Mouse (Mus musculus) heart, adult 8-10 months (tissue): Measurements from ENCODE around the gene Dtd1. TPM values are rescaled to one million over a fixed set of nuclear protein-coding genes. Genes with fewer than 3 reads are reported as not detected.
"Not testable (repeated sequence)": the region's sequence is repeated elsewhere in the genome, so short reads cannot be mapped to it uniquely, and the experiment has no call there.

Experiments
- DNase-seq: peaks from one replicate; pipeline ENCODE4 v3.0.0; 2022; ENCODE audit warnings: low spot score
- total RNA-seq, 4 experiments: library from RNA; stranded (reverse); gene quantifications; 2 replicates each; pipeline ENCODE4 v1.2.4; 2022

The Dtd1 gene
- 10 to 100 TPM; 15.4 to 19.0 (median 17.6) TPM for total RNA-seq

GRCm38 (mm10) chr2:144599831-144600687 lies at the start of gene Dtd1:
TSS of gene Dtd1 (plus strand) at chr2:144599897.
- peak; percentile 81 for DNase-seq

GRCm38 (mm10) chr2:144550529-144550928 lies 49.2 kb upstream of the Dtd1 start, which contains the start of gene Rbbp9:
TSS of gene Rbbp9 (minus strand) at chr2:144550869.
- peak; percentile 59 for DNase-seq

GRCm38 (mm10) chr2:144553905-144554304 lies 45.8 kb upstream of the Dtd1 start:
- DNase-seq, result no peak

- no peak for DNase-seq
Measured at GRCm38 (mm10) chr2:144555286-144555819, 44.3 kb upstream of the Dtd1 start.

DNA sequence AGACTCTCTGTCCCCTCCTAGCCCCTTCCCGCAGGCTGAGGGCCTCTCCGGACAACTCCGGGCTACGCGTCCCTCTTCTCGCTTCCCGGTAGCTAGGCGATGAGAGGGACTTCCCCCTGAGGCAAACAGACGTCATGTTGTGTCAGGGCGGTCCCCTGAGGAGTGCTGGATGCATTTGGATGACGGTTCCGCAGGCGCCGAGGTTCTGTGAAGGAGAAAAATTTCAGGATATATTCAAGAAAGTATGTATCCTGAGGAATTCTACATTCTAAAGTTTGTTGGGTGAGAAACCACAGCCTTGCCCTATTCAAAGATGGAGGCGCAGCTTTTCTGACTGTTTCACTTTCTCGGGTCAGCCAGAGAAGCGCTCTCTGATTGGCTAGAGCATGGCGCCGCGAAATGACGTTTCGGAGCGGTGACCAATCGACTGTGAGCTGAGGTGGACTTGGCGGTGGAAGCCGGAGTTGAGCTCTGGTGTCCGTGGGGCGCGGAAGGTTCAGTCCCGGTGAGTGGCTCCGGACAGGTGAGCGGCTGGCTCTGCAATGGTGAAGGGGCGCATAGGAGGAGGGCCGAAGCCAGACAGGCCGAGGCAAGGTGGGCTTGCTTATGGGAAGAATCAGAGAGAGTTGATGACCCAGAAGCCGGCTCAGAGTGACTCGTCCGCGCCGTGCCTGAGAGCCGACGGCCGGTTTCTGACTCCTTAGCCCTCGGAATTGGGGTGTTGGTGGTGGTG lies 43.7 kb upstream of the Dtd1 start, which contains the start of gene Sec23b:
TSS of gene Sec23b (plus strand) at position 410 of the 733 bp plus-strand sequence.
- DNase-seq, result peak; percentile 99

DNA sequence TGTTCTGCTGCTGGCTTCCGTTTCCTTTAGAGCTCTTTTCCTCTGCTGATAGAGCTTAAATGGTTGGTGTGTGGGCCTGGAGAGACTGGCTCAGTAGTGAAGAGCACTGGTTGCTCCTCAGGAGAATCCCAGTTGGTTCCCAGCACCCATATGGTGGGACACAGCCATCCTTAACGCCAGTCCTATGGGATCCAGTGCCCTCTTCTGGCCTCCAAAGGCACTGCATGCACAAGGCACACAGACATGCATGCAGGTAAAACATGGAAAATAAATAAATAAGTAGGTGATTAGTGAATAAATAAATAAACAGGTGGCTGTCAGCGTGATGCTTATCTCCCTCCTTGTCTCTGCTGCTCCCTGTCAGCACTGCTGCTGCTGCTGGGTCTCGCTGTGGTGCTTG lies 11.0 kb upstream of the Dtd1 start:
- DNase-seq, result no peak

DNA sequence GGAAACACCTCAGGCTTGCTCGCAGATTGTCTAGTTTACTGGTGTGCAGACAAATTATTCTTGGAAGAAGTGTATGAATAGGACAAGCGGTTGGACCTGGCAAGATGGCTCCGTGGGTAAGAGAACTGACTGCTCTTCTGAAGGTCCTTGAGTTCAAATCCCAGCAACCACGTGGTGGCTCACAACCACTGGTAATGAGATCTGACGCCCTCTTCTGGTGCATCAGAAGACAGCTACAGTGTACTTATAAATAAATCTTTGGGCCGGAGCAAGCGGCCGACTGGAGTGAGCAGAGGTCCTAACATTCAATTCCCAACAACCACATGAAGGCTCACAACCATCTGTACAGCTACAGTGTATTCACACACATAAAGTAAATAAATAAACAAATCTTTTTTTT lies 6.7 kb upstream of the Dtd1 start:
- not testable (repeated sequence) for DNase-seq

- peak; percentile 78 for DNase-seq
Measured at GRCm38 (mm10) chr2:144593951-144594651, 5.6 kb upstream of the Dtd1 start, which contains the start of gene Smim26. TSS of gene Smim26 (plus strand) at chr2:144594054.

- no peak for DNase-seq
Measured at GRCm38 (mm10) chr2:144598006-144598405, 1.7 kb upstream of the Dtd1 start.

DNA sequence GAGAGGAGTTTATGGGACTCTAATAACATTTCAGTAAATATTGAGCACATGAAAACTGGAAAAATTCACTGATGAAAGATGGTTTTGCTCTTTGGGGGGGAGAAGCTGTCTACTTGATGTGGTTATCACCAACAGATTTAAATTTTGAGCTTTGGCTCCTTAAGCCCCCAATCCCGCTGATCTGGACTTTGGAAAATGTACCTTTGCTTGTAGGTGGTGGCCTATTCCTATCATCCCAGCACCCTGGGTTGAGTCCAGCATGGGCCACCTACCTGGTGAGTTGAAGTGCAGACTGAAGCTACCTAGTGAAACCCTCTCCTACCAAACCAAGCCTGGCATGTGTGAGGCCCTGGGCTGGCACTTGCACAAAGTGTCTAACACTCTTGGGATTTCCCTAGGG lies 1.9 kb downstream of the Dtd1 start:
- DNase-seq, result no peak

GRCm38 (mm10) chr2:144613956-144614355 lies 14.3 kb downstream of the Dtd1 start:
- no peak for DNase-seq

DNA sequence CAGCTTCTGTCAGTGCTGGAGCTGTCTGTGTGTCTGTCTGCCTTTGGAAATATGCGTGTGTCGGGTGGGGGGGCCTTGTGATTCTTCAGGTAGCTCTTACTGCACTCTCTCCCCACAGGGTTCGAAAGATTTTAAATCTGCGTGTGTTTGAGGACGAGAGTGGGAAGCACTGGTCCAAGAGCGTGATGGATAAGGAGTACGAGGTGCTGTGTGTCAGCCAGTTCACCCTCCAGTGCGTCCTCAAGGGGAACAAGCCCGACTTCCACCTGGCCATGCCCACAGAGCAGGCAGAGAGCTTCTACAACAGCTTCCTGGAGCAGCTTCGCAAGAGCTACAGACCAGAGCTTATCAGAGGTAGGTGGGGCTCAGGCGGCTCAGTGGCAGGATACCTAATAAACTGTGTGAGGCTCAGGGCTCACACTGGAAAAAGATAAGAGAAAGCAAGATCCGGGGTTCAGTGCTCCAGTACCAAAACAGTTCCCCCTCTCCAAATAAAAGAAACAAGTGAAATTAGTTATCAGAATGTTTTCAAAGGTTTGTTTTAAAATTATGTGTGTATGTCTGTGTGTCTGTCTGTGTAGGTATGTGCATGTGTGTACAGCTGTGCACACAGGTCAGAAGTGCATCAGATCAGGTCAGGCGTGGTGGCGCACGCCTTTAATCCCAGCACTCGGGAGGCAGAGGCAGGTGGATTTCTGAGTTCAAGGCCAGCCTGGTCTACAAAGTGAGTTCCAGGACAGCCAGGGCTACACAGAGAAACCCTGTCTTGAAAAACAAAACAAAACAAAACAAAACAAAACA lies 17.6 kb downstream of the Dtd1 start:
- no peak for DNase-seq

- no peak for DNase-seq
Measured at GRCm38 (mm10) chr2:144621491-144621890, 21.8 kb downstream of the Dtd1 start.

DNA sequence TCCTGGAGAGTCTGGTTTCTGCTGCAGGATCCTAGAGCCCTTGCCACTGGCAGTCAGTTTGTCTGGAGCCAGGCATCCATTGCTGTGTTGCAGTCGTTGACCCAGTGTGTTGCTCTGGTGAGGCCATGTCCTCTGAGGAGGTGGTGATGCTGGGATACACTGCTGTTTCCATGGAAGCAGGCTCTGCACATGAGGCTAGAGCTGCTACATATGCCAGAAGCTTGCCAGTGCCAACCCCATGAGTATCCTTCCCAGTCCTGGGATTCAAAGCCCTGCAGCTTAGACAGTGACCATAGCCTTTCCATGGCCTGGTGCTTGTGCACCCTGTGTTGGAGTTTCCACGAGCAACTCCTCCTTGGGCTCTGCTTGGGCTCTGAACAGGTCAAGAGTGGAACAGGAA lies 33.9 kb downstream of the Dtd1 start:
- no peak for DNase-seq

DNA sequence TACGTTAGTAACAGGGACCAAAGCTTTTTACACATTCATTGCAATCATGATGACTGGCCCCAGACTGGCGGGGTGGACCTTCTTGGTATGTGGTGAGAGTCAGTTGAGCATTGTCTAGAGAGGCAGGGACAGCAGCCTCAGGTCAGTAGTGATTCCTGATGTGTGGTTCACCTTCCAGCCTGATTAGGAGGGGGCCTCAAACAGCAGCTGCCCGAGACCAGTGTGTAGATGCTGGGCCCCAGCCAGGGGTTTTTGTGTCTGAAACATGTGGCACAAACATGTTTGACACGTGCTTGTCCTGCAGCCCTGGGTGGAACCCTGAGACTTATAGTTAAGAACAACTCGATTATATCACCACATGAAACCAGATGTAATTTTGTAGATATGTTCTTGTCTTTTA lies 34.5 kb downstream of the Dtd1 start:
- no peak for DNase-seq

GRCm38 (mm10) chr2:144634729-144635128 lies 35.0 kb downstream of the Dtd1 start:
- DNase-seq, result no peak

DNA sequence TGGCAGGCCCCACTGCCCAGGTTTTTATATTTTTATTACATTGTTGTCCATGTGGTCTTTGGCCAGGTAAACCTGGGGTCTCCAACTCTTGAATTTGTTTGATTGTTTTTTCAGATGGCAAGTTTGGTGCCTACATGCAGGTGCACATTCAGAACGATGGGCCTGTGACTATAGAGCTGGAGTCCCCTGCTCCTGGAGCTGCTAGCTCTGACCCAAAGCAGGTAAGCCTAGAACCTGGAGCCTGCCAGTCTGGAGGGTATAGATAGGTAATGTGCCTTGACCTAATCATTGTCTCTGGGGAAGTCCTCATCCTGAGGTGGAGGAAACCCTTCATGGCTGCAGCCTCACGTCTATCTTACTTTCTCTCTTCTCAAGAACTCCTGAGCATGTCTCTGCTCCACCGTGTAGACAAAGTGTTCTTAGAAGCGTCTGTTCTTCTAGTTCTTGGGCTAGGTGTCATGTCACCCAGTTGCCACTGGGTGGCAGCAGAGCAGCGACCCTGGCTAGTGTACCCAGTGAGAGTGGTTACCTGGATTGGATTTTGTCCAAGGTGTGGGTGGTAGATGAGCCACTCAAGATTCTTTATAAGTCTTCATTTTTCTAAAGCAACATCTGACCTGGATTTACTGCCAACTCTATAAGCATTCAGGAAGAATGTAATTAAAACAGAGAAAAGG lies 36.1 kb downstream of the Dtd1 start:
- peak; percentile 44 for DNase-seq

DNA sequence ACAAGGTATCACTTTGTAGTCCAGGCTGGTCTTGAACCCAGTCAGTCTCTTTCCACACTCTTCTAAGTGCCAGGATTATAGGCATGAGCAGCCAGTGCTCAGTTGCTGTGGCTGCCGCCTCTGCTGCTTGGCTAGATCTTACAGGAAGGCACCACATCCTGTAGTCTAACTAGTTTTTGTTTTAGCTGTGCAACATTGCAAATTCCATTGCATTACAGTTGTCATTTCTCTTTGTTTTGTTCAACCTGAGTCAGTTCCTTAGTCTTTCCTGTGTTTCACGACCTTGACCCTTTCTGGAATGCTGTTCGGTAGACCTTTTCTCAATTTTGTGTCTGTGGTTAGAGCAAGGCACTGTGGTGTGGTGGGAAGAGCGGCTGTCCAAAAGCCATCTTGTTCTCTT lies 37.5 kb downstream of the Dtd1 start:
- DNase-seq, result no peak

DNA sequence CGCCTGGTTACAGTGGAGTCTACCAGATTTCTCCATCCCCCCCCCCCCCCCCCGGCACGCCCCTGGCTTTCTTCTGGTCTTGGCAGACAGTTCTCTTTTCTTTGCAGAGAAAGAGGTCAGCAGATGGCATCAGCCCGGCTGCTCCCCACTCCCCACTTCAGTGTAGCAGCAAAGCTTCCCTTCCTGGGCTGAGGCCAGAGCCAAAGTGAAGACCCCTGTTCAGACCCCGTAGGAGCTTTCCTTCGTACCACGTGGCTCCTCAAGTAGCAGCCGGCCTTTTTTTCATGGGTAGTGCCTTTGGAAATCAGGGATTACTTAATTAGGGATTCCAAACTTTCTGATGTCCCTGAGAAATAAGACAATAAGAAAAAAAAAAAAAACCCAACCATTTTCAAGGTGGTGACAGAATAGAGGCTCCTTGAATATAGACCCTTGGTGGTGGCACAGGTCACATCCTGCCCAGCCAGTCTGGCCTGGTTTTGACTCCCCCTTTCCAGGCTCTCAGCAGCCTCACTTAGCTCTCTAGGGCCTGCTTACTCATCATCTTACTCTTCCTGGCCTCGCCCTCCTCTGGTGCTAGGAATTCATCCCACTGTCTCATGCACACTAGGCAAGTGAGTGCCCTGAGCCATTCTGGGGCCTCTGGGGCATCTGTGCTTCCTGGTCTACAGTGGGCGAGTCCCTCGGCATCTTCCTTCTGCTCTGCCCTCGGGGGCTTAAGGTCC lies 38.1 kb downstream of the Dtd1 start:
- DNase-seq, result no peak

GRCm38 (mm10) chr2:144638719-144639118 lies 39.0 kb downstream of the Dtd1 start:
- no peak for DNase-seq
